Mouse (Mus musculus): ENCODE measurements around the gene Serpina3m. TPM values are rescaled to one million over a fixed set of nuclear protein-coding genes. Genes with fewer than 3 reads are reported as not detected.
"Not testable (repeated sequence)": the region's sequence is repeated elsewhere in the genome, so short reads cannot be mapped to it uniquely, and the experiment has no call there.

Gene Serpina3m
- polyA plus RNA-seq, 1 experiment from 2014 or later, result not detected

DNA sequence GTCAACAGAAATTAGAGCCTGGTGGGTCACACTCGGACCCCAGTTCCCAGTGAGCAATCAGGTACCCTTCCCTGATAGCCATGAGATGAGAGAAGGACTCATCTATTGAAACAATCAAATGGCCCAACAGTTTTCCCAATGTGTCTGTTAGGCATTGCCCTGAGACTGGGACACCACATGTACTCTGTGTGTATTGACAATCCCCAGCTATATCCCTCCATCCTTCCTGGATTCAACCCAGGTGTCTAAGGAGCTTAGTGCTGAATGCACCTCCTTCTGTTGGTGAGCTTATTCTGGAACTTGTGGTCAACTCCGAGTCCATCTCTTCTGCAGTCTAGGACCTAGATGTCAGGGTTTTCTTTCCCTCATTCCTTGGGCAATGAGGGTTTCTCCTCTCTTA lies 8.8 kb downstream of the Serpina3m start:
- WGBS, result 79% methylated on average over 2 of the region's 2 CpGs
- Histone ChIP-seq H3K9ac (no peak overlapping the region), H3K4me2 (replicated peaks) (no peak overlapping the region), H3K4me3 (no peak overlapping the region), H3K4me1 (no peaks in the 10 kb centered on the region), H3K9me3 (no peaks in the 10 kb centered on the region), H3K27me3 (no peaks in the 10 kb centered on the region), H3K36me3 (no peaks in the 10 kb centered on the region), H3K27ac (no peak overlapping the region)
- no peak for ATAC-seq (ENCODE audit: low FRiP score, low read depth)

DNA sequence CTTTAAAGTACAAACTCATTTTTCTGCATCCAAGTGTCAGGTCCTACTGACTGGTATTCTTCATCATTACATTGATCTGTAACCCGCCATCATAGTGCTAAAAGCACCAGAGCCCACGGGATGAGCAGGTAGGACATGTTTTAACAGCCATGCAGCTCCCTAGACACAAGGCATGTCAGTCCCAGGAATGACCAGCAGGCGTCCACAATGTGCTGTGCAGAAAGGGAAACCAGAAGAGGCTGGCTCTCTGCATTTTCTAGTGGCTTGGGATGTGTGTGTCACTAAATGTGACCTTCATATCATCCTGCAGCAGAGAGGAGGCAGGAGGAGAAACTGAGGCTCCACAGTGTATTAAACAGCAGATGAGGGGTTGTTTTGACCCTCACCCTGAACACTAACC lies 13.5 kb downstream of the Serpina3m start:
- not testable (repeated sequence) for H3K27ac ChIP-seq; H3K4me3 ChIP-seq; H3K4me2 ChIP-seq (replicated peaks); H3K9me3 ChIP-seq; H3K4me1 ChIP-seq; H3K27me3 ChIP-seq; H3K36me3 ChIP-seq; ATAC-seq (ENCODE audit: low FRiP score, low read depth); H3K9ac ChIP-seq
- WGBS, result 36% methylated on average over 3 of the region's 3 CpGs

DNA sequence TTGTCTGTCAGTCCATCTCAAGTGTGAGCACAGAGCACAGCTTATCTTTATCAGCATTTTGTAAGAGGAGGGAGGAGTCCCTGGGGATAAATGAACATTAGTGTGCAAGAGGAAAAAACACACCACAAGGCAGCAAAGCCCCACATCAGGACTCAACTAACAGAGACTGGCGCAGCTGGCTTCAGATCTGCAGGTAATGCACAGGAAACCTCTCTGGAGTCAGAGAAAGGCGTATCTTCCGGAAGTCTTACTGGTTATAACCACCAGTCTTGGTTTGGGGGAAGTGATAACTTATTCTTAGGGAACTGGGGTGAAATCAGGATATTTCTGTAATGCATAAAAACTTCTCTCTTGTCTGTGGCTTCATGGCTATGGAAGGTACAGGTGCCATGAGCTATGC lies 17.7 kb downstream of the Serpina3m start:
- ATAC-seq (ENCODE audit: low FRiP score, low read depth), result no peak
- H3K4me1 ChIP-seq, result no peaks in the 10 kb centered on the region
- 68% methylated on average over 3 of the region's 3 CpGs for WGBS
- H3K27me3 ChIP-seq, result no peaks in the 10 kb centered on the region
- H3K4me2 ChIP-seq (replicated peaks), result no peak overlapping the region
- H3K36me3 ChIP-seq, result no peaks in the 10 kb centered on the region
- no peak overlapping the region for H3K9ac ChIP-seq
- no peak overlapping the region for H3K27ac ChIP-seq
- no peaks in the 10 kb centered on the region for H3K9me3 ChIP-seq
- H3K4me3 ChIP-seq, result no peak overlapping the region

DNA sequence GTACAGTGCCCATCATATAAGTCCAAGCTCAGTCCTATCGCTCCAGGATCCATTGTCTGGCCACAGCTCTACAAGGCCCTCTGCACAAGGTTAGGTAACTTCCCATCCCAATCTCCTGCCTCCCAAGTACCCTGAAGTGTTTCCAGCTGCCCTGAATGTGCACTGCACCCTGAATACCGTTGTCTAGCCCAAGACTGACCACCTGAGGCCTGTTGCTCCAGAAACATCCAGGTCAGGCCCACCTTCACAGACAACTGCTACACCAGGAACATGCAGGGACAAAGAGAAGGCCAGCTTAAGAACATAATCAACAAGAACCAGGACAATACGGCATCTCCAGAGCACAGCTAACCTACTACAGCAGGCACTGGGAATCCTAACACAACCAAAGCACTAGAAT lies 31.7 kb downstream of the Serpina3m start:
- Histone ChIP-seq H3K4me3 (no peak overlapping the region), H3K4me1 (no peaks in the 10 kb centered on the region), H3K9ac (no peak overlapping the region), H3K27ac (no peak overlapping the region), H3K4me2 (replicated peaks) (no peak overlapping the region), H3K9me3 (no peaks in the 10 kb centered on the region), H3K27me3 (no peaks in the 10 kb centered on the region), H3K36me3 (no peaks in the 10 kb centered on the region)
- ATAC-seq (ENCODE audit: low FRiP score, low read depth), result no peak
- WGBS, result 86% methylated on average over 3 of the region's 3 CpGs

DNA sequence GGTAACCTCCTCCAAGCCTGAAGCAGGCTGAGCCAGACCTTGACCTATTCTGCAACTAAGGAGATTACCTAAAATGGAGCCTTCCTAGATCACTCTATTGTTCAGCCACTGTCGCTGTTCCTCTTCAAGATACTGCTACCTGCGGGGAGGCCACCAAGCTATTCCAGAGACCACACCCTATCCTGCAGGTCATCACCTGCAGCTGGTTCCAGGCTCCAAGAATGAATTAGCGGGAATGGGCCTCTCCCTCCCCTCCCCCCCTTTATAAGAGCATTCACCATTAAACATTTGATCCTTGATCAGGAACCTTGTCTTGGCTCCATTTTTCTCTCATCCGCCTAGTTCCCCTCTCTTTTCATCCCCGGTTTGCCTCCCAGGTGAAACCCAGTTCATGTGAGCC lies 38.9 kb downstream of the Serpina3m start:
- not testable (repeated sequence) for ATAC-seq (ENCODE audit: low FRiP score, low read depth); H3K9ac ChIP-seq; H3K36me3 ChIP-seq; H3K27ac ChIP-seq; H3K4me1 ChIP-seq; H3K27me3 ChIP-seq; H3K4me2 ChIP-seq (replicated peaks); H3K9me3 ChIP-seq; H3K4me3 ChIP-seq
- 73% methylated on average over 5 of the region's 5 CpGs for WGBS

DNA sequence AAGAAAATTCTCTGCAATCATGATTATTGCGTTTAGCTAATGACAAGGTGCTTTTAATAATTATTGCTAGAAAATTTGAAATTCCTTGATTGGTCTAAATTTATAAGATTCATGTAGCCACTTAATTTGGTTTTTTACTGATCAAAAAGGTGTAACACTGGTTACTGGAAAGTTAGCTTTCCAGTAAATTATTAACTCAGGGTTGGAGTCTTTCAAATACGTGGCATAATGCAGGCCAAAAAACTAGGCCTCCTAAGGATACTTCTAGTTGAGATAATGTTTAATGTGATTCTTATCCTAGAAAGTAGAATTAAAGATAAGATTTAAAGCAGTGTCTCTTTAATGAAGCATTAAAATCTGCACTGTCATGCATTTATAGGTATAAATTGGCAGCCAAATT lies 40.1 kb downstream of the Serpina3m start:
- not testable (repeated sequence) for H3K9me3 ChIP-seq; H3K4me2 ChIP-seq (replicated peaks); H3K27me3 ChIP-seq; ATAC-seq (ENCODE audit: low FRiP score, low read depth); H3K9ac ChIP-seq; H3K36me3 ChIP-seq; H3K27ac ChIP-seq; H3K4me1 ChIP-seq; H3K4me3 ChIP-seq
- 65% methylated on average over 2 of the region's 2 CpGs for WGBS

DNA sequence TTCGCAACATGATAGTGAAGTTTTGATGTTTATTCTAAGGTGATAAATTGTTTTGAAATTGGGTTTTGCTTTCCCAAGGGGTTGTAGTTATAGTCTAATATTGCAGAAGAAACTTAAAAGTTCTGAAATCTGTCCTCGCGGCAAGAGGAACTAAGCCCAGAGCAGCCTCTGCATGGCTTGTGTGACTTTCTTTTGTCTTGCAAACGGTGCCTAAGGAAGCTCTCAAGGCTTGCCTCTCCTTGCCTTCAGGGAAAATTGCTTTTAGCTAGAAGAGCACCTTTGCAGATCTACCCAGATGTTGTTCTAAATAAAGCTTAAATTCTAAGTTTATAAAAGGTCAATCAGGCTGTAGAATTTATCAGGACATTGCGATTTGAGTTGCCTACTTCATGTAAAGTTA lies 40.5 kb downstream of the Serpina3m start:
- H3K9ac ChIP-seq; H3K4me3 ChIP-seq; H3K4me2 ChIP-seq (replicated peaks); ATAC-seq (ENCODE audit: low FRiP score, low read depth); H3K27ac ChIP-seq; H3K9me3 ChIP-seq; H3K36me3 ChIP-seq; H3K4me1 ChIP-seq; H3K27me3 ChIP-seq: not testable (repeated sequence)
- 53% methylated on average over 5 of the region's 5 CpGs for WGBS

DNA sequence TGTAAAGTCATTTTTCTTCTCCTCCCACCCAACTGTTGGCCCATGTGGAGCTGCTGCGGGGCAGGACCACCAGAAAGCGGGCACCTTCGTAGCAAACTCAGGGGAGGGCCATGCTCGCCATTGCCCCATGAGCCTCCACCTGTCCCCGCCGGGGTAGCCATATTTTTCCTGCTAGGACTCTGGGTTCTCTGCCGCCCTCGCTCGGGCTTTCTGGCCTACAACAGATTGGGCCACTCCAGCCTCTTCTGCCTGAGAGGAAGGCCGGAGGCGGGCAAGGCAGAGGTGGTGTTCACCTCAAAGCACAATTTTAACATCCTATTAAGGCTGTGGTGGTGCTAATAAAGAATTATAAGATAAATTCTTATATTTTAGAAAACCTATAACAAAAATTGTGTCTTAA lies 41.6 kb downstream of the Serpina3m start:
- peaks cover 5% of the 10 kb centered on the region; the same call in 1 of the 2 replicates for H3K9me3 ChIP-seq
- no peaks in the 10 kb centered on the region for H3K27me3 ChIP-seq
- no peak for ATAC-seq (ENCODE audit: low FRiP score, low read depth)
- H3K36me3 ChIP-seq, result no peaks in the 10 kb centered on the region
- no peak overlapping the region for H3K4me3 ChIP-seq
- H3K4me1 ChIP-seq, result no peaks in the 10 kb centered on the region
- H3K9ac ChIP-seq, result no peak overlapping the region
- H3K4me2 ChIP-seq (replicated peaks), result no peak overlapping the region
- 93% methylated on average over 11 of the region's 11 CpGs for whole genome bisulfite sequencing
- no peak overlapping the region for H3K27ac ChIP-seq

DNA sequence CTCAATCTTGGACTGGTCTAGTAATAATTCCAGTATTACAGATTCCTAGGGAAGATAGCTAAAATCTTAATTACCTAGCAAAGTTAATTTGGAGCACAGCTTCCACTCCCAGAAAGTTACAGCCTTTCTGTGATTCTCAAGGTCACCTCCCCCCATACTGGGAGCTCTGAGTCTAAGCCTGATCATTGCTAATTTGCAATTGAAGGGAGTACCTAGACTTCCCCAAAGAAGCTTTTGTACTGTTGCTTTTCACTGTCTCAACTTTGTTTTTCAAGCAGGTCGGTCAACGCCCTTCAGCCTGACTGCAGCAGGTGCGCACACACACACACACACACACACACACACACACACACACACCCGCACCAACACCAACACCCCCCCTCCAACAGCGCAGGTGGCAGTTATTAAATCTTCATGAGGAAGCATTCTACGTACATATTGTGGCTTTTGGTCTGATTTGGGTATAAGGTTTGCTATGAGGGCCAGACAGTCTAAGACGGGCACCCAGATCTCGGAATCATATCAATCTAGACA lies 42.9 kb downstream of the Serpina3m start:
- H3K27me3 ChIP-seq; ATAC-seq (ENCODE audit: low FRiP score, low read depth); H3K36me3 ChIP-seq; H3K4me1 ChIP-seq; H3K4me3 ChIP-seq; H3K9me3 ChIP-seq; H3K9ac ChIP-seq; H3K4me2 ChIP-seq (replicated peaks); H3K27ac ChIP-seq: not testable (repeated sequence)
- 83% methylated on average over 8 of the region's 8 CpGs for WGBS

DNA sequence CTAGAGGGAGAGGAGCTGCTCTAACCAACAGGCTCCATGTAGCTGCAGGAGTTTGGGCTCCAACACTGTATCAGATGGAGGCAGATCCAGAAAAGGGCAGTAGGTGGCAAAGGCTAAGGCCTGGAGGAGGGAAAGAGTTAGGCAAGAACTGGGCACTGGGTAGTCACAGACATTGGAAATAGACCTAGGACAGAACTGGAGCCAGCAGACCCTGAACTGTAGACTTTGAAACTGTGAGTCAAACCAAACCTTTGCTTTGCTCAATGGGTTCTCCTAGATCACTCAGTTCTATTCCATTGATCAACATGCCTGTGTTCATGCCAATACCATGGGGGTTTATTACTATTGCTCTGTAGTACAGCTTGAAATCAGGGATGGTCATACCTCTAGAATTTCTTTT lies 47.7 kb downstream of the Serpina3m start:
- ATAC-seq (ENCODE audit: low FRiP score, low read depth); H3K4me1 ChIP-seq; H3K4me2 ChIP-seq (replicated peaks); H3K27ac ChIP-seq; H3K4me3 ChIP-seq; H3K9ac ChIP-seq; H3K36me3 ChIP-seq; H3K27me3 ChIP-seq; H3K9me3 ChIP-seq: not testable (repeated sequence)

DNA sequence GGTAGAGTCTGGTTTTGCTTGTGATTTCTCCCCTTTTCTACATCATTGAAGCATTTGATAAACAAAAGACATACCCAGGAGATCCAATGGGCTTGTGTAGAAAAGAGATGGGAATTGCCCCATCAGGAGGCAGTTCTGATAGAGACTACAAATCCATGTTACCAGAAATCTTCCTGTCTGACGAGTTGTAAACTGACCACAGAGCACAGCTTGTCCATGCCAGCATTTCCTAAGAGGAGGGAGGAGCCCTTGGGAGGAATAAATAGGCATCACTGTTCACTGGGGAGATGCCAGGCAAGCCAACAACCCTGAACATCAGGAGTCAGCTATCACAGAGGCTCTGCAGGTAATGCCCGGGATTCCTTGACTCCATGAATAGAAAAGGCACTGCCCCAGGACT lies 48.6 kb downstream of the Serpina3m start:
- not testable (repeated sequence) for H3K36me3 ChIP-seq; H3K9me3 ChIP-seq; H3K9ac ChIP-seq; H3K4me2 ChIP-seq (replicated peaks); H3K27ac ChIP-seq; H3K4me3 ChIP-seq; H3K4me1 ChIP-seq; ATAC-seq (ENCODE audit: low FRiP score, low read depth); H3K27me3 ChIP-seq
- WGBS, result 59% methylated on average over 2 of the region's 2 CpGs

DNA sequence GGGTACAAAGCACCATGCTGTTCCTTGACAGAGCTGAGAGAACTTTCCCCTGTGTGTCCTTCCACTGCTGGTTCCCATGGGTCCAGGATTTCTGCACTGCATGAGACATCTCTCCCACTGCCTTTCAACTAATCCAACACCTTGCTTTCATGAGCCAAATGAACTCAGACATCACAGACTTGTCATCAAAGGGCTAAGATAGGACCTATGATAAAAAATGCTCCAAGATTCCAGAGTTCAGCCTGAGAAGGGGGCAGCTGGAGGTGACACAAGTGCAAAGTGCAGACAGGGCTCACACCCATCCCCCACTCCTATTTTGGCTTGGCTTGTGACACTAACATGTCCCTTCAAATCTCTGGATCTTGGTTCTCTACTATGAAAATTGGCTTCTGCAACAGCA lies 50.2 kb downstream of the Serpina3m start:
- Histone ChIP-seq H3K4me2 (replicated peaks) (no peak overlapping the region), H3K27ac (no peak overlapping the region), H3K36me3 (no peaks in the 10 kb centered on the region), H3K9ac (no peak overlapping the region), H3K9me3 (no peaks in the 10 kb centered on the region), H3K4me1 (no peaks in the 10 kb centered on the region), H3K27me3 (no peaks in the 10 kb centered on the region), H3K4me3 (no peak overlapping the region)
- no peak for ATAC-seq (ENCODE audit: low FRiP score, low read depth)

DNA sequence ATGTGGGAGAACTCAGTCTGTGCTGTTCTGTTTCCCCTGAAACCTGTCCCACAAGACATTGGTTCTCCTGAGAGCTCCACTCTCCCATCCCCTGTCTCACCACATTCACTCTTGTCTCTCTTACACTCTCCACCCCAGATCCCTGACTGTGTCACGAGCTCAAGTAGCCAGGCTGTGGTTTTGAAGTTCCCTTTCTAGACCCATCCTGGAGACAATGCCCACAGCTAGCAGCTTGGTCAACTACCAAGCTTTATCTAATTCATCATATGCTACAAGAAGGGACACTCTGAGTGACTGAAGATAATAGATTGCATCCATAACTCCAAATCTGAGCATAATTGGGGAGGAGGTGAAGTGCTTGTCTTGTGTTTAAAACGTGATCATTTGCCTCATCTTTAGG lies 52.8 kb downstream of the Serpina3m start:
- ATAC-seq (ENCODE audit: low FRiP score, low read depth); H3K4me2 ChIP-seq (replicated peaks); H3K4me3 ChIP-seq; H3K27me3 ChIP-seq; H3K9me3 ChIP-seq; H3K4me1 ChIP-seq; H3K27ac ChIP-seq; H3K9ac ChIP-seq; H3K36me3 ChIP-seq: not testable (repeated sequence)
- 73% methylated on average over 2 of the region's 2 CpGs for WGBS

DNA sequence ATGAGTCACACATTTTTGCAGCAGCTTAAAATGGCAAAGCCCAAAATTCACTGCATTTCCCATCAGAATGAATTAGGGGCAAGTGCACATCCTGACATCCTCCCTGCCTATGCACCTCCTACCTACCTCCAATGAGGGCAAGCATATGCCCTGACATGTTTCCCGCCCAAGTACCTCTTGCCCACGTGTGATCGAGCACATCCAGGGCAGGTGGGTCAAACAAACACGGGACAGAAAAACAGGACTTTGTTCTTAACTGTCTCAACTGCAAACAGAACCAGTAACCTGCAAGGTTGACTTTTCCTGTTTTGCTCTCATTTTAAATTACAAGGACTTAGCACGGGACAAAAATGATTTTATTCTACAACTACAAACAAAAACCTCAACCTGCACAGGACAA lies 65.7 kb downstream of the Serpina3m start:
- Histone ChIP-seq H3K9ac (no peak overlapping the region), H3K4me3 (no peak overlapping the region), H3K36me3 (no peaks in the 10 kb centered on the region), H3K4me1 (no peaks in the 10 kb centered on the region), H3K27ac (no peak overlapping the region), H3K27me3 (no peaks in the 10 kb centered on the region), H3K4me2 (replicated peaks) (no peak overlapping the region), H3K9me3 (no peaks in the 10 kb centered on the region)
- no peak for ATAC-seq (ENCODE audit: low FRiP score, low read depth)
- WGBS, result 79% methylated on average over 5 of the region's 5 CpGs
